Mouse (Mus musculus): Measurements from ENCODE around the gene Afmid. TPM values are rescaled to one million over a fixed set of nuclear protein-coding genes. Genes with fewer than 3 reads are reported as not detected.
A peak's percentile ranks its signal among the peaks of the same experiment; 100 is the strongest.

Afmid gene
- total and polyA plus RNA-seq, 3 experiments = 5.0 to 7.5 (median 7.3) TPM

DNA sequence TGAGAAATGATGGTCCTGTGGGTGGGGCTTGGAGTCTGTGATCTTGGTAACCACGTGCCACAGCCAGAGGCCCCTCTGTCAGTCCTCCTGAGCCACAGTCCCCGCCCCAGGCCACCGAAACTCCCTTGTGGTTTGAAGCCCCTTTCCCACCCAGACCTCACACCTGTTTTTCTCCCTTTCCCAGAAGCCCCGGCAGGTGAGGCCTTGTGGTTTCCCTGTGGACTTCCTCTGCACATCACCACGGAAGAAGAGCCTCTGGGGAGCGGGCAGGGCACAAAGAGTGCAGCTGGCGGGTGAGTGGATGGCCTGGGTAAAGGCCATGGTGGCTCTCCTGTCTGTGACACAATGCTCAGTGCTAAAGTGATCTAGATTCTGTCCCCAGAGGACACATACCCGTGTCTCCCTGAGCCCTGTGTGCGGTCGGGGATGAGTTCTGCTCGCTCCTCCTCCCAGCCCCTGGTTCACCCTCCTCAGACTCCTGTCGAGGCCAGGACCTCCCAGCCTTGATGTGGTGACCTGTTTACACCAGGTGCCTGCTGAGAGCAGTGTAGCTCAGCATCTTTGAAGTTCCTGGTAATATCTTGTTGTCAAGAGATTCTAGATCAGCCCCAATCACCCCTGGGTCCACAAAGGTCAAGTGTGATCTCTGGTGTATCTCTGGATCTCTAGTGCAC is 46.3 kb downstream of the Afmid start (continued):
- TF ChIP-seq JUN (IDR thresholded peaks at IDR 0.05; ENCODE audit: insufficient read depth, low read depth, low read length) (no peak), USF1 (IDR thresholded peaks at IDR 0.05; ENCODE audit: low read depth, low read length) (peak; percentile 69), TCF12 (IDR thresholded peaks at IDR 0.05; ENCODE audit: low read depth, low read length) (peak; percentile 99), SIN3A (IDR thresholded peaks at IDR 0.05; ENCODE audit: low read length) (peak; percentile 45; the same call in 1 of the 2 replicates), POLR2A (IDR thresholded peaks at IDR 0.05; ENCODE audit: low read depth, low read length) (no peak), MAFK (IDR thresholded peaks at IDR 0.05; ENCODE audit: insufficient replicate concordance, low read length) (peak; percentile 70), ETS1 (conservative IDR thresholded peaks at IDR 0.05; ENCODE audit: low read depth, low read length) (peak; percentile 92)

DNA sequence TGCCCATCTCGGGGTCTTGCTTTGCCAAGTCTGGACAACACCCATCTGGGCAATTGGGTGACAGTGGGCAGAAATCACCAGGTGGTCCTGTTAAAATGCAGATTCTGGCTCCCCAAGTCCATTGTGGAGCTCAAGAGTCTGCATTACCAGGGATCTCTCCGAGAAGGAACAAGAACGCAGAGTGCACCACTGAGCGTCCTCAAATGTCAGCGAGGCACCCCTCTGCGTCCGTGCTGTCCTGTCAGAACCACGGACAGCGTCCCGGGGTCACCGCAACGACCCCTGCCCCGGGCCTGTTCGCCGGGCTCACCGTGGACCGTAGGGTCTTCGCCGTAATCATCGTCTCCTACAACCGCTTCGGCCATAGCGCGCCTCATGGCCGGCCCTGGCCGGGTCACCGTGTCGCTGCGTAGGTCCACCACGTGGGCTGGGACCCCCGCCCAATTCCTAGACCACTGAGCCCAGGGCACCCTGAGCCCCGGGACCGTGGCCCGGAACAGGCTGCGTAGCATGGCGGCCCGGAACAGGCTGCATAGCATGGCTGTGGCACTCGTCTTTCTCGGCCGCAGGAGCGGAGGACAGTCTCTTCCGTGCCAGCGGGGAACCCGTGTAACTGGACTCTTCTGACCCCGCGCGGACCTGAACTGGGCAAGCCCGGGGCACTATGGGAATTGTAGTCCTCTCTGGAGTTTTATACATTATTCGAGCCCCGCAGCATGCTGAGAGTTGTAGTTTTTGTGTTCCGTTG is 47.3 kb downstream of the Afmid start, which contains the start of gene Tha1:
Tha1 (minus strand) TSS at position 621 of the 748 bp plus-strand sequence.
- H3K79me2 ChIP-seq (replicated peaks; ENCODE audit: control insufficient read depth, extremely low read depth, insufficient read depth, poor library complexity, severe bottlenecking) = no peaks in the 10 kb centered on the region
- H3K9me3 ChIP-seq (replicated peaks; ENCODE audit: low read length) = peaks cover 4% of the 10 kb centered on the region
- in situ Hi-C loops (cut with MboI; ENCODE audit: low pct_ligation_motif_present, low pct_unique_long_range_greater_than_20kb, low sequenced_read_pairs) = loop anchor here (5.0 kb wide), 2 partner anchors 94 to 149 kb away; no protein-coding TSS in a partner anchor
- H3K4me3 ChIP-seq (replicated peaks in 1 of 3; ENCODE audit: low read depth in 2 of 3, low read length in 2 of 3, poor library complexity in 1 of 3) = no peak within 1 kb of the TSS
- no peak within 1 kb of the TSS for H3K9ac ChIP-seq (ENCODE audit: insufficient read depth, low read depth)
- dilution Hi-C loops (cut with MboI; ENCODE audit: extremely low pct_ligation_motif_present, extremely low pct_unique_long_range_greater_than_20kb, low sequenced_read_pairs) = no loop called here
- TF ChIP-seq HCFC1 (IDR thresholded peaks at IDR 0.05; ENCODE audit: low read depth, low read length) = peak; percentile 26; the same call in 1 of the 2 replicates
- TF ChIP-seq BHLHE40 (IDR thresholded peaks at IDR 0.05; ENCODE audit: low read depth, low read length) = no peak
- no peak within 1 kb of the TSS for H3K27ac ChIP-seq (ENCODE audit: insufficient read depth, low read depth)
- no peak within 1 kb of the TSS for H3K4me2 ChIP-seq (ENCODE audit: insufficient read depth, low read depth, poor library complexity, severe bottlenecking)
- no peaks in the 10 kb centered on the region for H3K36me3 ChIP-seq (replicated peaks in 1 of 2; ENCODE audit: control insufficient read depth in 1 of 2, insufficient read depth in 1 of 2, low read length in 1 of 2)
- no peak for DNase-seq (ENCODE audit: extremely low read depth)
- H3K4me1 ChIP-seq (ENCODE audit: control insufficient read depth in 1 of 2, insufficient read depth in 2 of 2) = peaks cover 15 to 31% of the 10 kb centered on the region in 2 experiments
- peaks cover 69% of the 10 kb centered on the region for H3K27me3 ChIP-seq (replicated peaks)

DNA sequence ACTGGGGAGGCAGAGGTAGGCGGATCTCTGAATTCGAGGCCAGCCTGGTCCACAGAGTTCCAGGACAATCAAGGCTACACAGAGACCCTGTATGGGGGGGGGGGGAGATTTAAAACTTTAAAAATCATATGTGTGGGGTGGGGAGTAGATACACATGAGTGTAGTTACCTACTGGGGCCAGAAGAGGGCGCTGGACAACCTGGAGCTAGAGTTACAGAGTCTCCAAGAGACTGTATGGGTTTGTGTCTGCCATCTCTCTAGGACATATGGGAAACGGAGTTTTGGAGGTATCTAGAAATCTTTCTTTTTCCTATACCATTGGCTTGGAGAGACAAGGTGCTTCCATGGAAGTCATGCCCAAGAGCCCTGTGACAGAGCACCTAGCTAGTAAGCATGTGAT is 48.7 kb downstream of the Afmid start:
- in situ Hi-C loops (cut with MboI; ENCODE audit: low pct_ligation_motif_present, low pct_unique_long_range_greater_than_20kb, low sequenced_read_pairs) = loop anchor here (5.0 kb wide), 2 partner anchors 93 to 148 kb away; no protein-coding TSS in a partner anchor
- no peak overlapping the region for H3K9ac ChIP-seq (ENCODE audit: insufficient read depth, low read depth)
- dilution Hi-C loops (cut with MboI; ENCODE audit: extremely low pct_ligation_motif_present, extremely low pct_unique_long_range_greater_than_20kb, low sequenced_read_pairs) = no loop called here

More for the DNA sequence above, 48.7 kb downstream of the Afmid start:
- Histone ChIP-seq H3K9me3 (replicated peaks; ENCODE audit: low read length) (peaks cover 4% of the 10 kb centered on the region), H3K4me3 (replicated peaks in 1 of 3; ENCODE audit: low read depth in 2 of 3, low read length in 2 of 3, poor library complexity in 1 of 3) (no peak overlapping the region), H3K36me3 (replicated peaks in 1 of 2; ENCODE audit: control insufficient read depth in 1 of 2, insufficient read depth in 1 of 2, low read length in 1 of 2) (no peaks in the 10 kb centered on the region), H3K79me2 (replicated peaks; ENCODE audit: control insufficient read depth, extremely low read depth, insufficient read depth, poor library complexity, severe bottlenecking) (no peaks in the 10 kb centered on the region), H3K27ac (ENCODE audit: insufficient read depth, low read depth) (no peak overlapping the region), H3K4me2 (ENCODE audit: insufficient read depth, low read depth, poor library complexity, severe bottlenecking) (no peak overlapping the region), H3K27me3 (replicated peaks) (peaks cover 61% of the 10 kb centered on the region), H3K4me1 (ENCODE audit: control insufficient read depth in 1 of 2, insufficient read depth in 2 of 2) (peaks cover 24 to 45% of the 10 kb centered on the region in 2 experiments)
- no peak for DNase-seq (ENCODE audit: extremely low read depth)
- TF ChIP-seq SMC3 (IDR thresholded peaks at IDR 0.05; ENCODE audit: low read depth, low read length) (peak; percentile 48), ZNF384 (IDR thresholded peaks at IDR 0.05; ENCODE audit: low read depth, low read length) (no peak), CTCF (conservative IDR thresholded peaks at IDR 0.05 in 1 of 2, IDR thresholded peaks at IDR 0.05 in 1 of 2; ENCODE audit: low read depth in 2 of 2, low read length in 2 of 2) (peak; percentile 38 to 70; a peak in 2 of 4 replicates), RAD21 (IDR thresholded peaks at IDR 0.05; ENCODE audit: low read depth, low read length) (peak; percentile 52), TBP (conservative IDR thresholded peaks at IDR 0.05; ENCODE audit: low read depth, low read length) (no peak)
